Mouse (Mus musculus) brown adipose tissue, adult 24 weeks (tissue): ENCODE measurements around the gene Timm22. TPM values are rescaled to one million over a fixed set of nuclear protein-coding genes. Genes with fewer than 3 reads are reported as not detected.

Source experiments
- H3K27ac ChIP-seq: fragments of 200-500 bp; replicated peaks from 2 replicates; pipeline ENCODE4 v1.5.1; 2012; ENCODE audit warnings: low read depth, mild to moderate bottlenecking, low read length
- H3K4me1 ChIP-seq: fragments of 200-500 bp; 2 replicates; pipeline ENCODE4 v1.6.1; 2012; ENCODE audit warnings: low read length, mixed read lengths; ENCODE audit not compliant: control insufficient read depth, insufficient read depth, insufficient read length
- H3K4me3 ChIP-seq: fragments of 200-500 bp; 2 replicates; pipeline ENCODE4 v1.5.1; 2012; ENCODE audit warnings: low read depth, mild to moderate bottlenecking, low read length, moderate library complexity; ENCODE audit not compliant: insufficient read depth
- polyA plus RNA-seq: library from polyadenylated mRNA; stranded (reverse); fragments of >200 nt; gene quantifications from 2 replicates; pipeline ENCODE4 v1.2.4, GENCODE M21; 2012; ENCODE audit not compliant: missing spikeins, insufficient read depth, insufficient read length

The Timm22 gene
- polyA plus RNA-seq, 1 experiment: 29.2 TPM

DNA sequence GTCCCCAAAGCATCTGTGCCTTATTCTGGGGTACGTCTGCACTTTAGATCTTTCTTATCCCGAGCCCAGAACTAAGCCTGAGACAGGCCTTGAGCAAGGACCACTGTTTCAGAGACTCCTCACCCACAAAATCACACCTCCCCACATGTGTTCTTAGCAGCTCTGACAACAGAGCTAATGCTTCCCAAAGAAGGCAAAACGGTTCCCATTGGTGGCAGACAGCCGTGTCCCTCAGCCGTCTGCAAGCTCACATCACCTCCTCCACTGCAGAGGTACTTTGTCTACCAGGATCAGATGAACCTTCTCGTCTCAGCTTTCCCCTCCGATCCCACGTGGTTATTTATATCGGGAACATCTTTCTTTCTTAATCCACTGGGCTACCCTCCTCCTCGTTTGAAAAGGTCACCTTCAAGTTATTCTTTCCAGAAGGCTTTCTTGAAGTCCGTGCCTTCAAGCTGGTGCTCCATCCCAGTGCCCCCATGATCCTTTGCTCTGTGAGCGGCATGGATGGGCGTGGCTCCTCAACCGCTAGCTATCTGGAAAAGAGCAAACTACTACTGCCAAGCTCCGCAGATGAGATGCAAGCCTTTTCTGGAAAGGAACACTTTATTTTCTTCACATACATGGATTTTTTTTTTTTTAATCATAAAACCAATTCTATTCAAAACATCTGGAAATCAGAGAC lies 25.4 kb upstream of the Timm22 start:
- Histone ChIP-seq H3K27ac (peak overlapping the region; percentile 38), H3K4me3 (no peak overlapping the region), H3K4me1 (peaks cover 10% of the 10 kb centered on the region)

DNA sequence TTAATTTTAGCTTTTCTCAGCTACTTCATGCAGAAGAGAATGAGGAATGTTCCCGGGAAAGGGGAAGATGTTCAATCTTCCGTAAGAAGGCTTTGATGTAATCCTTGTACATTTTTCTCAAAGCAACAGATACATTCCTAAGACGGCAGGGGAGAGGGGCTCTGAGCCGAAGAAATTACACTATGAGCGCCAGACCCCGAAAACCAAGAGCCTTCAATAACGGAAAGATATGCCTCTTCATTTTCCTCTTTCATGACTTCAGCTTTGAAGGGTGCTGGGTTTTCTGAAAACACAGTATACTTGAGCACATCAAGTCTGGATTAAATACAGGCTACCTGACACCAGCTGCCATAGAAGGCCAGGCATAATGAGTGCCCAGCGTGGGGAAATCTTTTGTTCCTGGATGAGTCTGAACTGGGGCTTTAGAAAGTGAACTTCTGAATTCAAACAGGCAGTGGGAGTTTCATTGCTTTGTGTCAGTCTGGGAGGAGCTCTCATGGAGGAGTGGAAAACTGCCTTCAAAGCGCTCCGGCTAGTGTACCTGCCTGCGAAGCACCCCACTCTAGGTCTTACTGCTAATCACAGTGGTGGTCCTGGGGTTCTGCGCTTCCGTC lies 23.9 kb upstream of the Timm22 start:
- Histone ChIP-seq H3K4me3 (no peak overlapping the region), H3K27ac (no peak overlapping the region), H3K4me1 (peaks cover 10% of the 10 kb centered on the region)

DNA sequence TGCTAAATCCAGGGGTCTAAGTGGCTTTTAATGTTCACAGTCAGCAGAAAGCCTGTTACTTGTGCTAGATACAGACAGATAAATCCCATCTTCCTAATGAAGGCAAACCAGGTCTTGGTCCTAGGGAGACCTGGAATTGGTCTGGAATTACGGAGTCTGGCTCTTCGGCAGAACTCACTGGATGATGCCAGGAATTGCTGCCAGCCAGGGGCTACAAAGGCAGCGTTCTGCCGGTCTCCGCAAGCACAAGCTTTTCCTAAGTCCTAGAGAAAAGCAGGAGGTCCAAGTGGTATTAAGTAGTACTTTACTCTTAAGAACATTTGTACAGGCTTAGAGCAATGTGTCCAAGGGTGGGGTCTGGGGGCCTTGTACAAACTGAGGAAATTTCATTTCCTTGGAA lies 22.4 kb upstream of the Timm22 start:
- Histone ChIP-seq H3K27ac (no peak overlapping the region), H3K4me3 (no peak overlapping the region), H3K4me1 (peaks cover 10% of the 10 kb centered on the region)

DNA sequence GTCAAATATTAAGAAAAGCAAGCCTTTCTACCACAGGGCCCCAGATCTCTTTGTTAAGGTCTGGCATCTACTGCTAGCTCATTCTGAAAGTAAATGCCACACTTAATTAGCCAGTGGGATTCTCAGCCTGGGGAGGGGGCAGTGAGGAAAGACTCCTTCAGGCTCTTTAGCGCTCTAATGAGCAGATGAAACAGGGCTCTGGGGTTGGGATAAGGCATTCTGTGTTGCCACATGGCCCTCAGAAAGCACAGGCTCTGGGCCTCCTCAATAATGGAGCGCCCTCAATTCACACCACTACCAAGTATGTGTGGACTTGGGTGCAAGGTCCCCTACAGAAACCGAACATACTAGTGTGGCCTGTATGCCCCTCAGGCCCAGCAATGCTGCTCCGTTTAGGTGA lies 21.7 kb upstream of the Timm22 start:
- Histone ChIP-seq H3K4me3 (no peak overlapping the region), H3K4me1 (peaks cover 10% of the 10 kb centered on the region), H3K27ac (no peak overlapping the region)

DNA sequence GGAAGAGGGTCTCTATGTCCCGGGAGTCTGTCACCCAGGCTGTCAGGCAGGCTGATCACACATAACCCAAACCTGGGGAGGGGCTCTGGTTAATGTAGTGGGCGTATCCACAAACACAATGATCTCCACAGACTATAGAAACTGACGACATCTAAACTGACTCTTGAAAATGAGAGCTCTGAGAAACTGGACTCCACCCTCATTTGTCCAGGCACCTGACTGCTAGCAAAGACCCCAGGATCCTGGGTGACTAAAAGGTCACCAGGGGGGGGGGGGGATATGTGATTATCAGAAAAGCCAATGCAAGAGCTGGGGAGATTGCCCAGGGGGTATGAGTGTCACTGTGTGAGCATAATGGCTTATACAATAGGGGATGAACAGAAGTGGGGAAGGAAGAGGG lies 21.0 kb upstream of the Timm22 start:
- Histone ChIP-seq H3K4me1 (peaks cover 8% of the 10 kb centered on the region; the same call in 1 of the 2 replicates), H3K4me3 (no peak overlapping the region), H3K27ac (no peak overlapping the region)

DNA sequence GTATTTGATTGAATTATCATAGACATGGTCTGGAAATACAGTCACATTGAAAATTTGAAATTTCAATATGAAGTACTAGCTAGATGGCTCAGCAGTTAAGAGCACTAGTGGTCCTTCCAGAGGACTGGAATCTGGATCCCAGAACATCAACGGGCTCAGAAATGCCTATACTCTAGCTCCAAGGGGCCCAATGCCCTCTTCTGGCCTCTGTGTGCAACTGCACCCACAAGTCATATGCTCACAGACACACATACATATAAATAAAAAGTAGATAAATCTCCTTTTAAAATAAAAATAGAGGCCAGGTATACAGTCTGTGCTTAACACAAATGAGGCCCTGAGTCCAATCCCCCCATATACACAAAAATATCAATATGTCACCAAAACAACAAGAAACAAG lies 19.7 kb upstream of the Timm22 start:
- Histone ChIP-seq H3K4me1 (no peaks in the 10 kb centered on the region), H3K4me3 (no peak overlapping the region), H3K27ac (no peak overlapping the region)

DNA sequence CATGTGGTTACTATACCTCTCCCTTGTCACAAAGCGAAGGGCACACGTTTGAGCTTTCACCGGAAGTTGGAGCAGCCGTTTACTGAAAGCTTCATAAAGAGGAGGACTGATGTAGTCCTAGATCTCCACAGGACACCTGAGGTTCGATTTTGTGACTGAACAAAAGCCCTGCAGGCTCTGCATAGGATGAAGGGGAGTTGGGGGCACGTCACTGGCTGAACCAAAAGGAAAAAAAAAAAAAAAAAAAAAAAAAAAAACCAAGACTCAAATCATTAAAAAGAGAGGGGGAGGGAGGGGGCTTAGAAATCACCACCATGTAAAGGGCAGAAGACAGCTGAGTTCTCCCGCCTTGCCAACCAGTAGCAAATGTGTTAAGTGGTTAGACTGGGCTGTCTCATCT lies 18.0 kb upstream of the Timm22 start:
- Histone ChIP-seq H3K27ac (no peak overlapping the region), H3K4me1 (0 out of 2 replicates have a peak, but pooled peaks cover 3% of the 10 kb centered on the region), H3K4me3 (no peak overlapping the region)

DNA sequence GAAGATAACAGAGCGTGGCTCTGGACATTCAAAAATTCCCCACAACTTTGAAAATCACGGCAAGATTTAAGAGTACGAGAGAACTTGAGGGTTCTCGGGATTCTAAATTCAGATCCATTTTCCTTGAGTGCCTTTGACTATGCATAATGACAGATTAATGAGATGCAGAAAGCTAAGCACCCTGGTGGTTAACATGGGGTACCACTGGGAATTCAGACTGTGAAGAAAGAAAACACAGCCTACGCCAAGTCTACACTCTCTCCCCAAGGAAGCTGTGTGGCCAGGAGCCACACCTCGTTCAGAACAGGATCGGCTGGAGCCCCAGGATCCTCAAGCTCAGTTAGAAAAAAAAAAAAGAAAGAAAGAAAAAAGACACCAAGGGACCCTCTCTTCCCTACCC lies 14.2 kb upstream of the Timm22 start:
- Histone ChIP-seq H3K4me1 (peaks cover 9% of the 10 kb centered on the region; the same call in 1 of the 2 replicates), H3K27ac (no peak overlapping the region), H3K4me3 (no peak overlapping the region)

DNA sequence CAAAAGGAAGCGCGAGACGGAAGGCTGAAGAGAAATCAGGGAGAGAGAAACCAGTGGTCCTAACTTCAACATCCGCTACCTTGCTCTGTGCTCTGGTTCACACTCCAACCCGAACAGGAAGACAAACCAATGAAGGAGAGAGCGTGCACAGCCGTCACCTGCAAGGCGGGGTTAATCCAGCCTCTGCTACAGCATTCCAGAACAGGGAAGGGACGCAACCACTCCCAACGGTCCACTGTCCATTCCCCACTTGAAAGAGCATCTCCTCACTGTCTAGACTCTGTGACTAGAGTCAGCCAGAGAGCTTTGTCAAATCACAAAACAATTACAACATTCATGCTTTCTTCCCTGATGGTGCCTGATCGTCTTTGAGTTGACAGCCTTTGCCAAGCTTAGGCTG lies 13.8 kb upstream of the Timm22 start:
- Histone ChIP-seq H3K27ac (no peak overlapping the region), H3K4me3 (no peak overlapping the region), H3K4me1 (peaks cover 9% of the 10 kb centered on the region; the same call in 1 of the 2 replicates)

DNA sequence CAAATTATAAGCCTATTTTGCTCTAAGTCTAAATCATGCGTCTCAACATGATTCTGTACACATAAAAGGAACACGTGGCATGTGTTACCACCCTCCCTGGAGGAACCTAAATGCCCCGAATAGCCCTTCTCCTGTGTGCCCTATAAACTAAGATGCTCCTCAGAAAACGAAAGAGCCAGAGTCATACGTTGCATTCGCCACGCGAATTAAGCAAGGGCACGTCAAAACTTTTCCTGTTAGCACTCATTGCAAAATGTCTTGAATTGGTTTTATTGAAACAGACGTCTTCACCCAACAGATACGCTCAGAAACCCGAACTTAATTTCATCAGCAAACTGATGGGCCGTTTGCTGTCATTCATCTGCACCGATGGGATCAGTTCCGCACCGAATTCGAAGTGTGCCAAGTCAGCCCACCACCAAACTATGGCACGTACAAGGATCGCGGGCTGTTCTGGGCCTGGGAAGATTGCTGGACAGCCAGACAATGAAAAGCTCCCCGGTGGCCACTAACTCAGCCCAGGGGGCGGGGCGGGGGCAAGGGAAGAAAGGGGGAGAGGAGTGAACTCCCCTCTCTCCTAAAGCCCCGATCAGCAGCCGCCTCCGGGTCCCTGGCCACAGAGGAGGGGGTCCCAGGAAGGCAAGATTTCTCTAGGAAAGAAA lies 9.0 kb upstream of the Timm22 start:
- H3K27ac ChIP-seq: peak overlapping the region; percentile 23
- peak overlapping the region; percentile 71 for H3K4me3 ChIP-seq
- H3K4me1 ChIP-seq: peaks cover 9% of the 10 kb centered on the region; the same call in 1 of the 2 replicates

DNA sequence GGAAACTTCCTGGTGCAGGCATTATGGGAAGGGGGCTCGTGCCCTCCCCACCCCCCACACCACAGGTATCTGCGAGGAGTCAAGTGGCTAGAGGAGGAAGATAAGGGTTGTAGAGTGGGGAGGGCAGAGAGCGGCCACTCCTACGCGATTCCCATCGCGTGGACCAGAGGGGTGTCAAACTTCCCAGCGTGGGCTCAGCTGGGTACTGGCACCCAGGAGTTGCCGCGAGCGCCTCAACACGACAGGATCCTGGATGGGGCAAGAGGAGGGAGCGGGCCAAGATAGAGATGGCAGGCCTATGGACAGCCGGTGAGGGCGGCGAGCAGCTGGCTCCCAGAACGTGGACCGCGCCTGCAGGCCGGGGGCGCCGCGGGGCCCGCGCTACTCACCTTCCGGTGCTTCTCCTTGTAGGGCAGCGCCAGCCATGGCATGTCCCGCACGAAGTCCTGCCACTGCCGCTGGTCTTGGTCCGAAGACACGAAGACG lies 8.4 kb upstream of the Timm22 start:
- H3K27ac ChIP-seq: peak overlapping the region; percentile 23
- peaks cover 5% of the 10 kb centered on the region; the same call in 1 of the 2 replicates for H3K4me1 ChIP-seq
- H3K4me3 ChIP-seq: peak overlapping the region; percentile 71

DNA sequence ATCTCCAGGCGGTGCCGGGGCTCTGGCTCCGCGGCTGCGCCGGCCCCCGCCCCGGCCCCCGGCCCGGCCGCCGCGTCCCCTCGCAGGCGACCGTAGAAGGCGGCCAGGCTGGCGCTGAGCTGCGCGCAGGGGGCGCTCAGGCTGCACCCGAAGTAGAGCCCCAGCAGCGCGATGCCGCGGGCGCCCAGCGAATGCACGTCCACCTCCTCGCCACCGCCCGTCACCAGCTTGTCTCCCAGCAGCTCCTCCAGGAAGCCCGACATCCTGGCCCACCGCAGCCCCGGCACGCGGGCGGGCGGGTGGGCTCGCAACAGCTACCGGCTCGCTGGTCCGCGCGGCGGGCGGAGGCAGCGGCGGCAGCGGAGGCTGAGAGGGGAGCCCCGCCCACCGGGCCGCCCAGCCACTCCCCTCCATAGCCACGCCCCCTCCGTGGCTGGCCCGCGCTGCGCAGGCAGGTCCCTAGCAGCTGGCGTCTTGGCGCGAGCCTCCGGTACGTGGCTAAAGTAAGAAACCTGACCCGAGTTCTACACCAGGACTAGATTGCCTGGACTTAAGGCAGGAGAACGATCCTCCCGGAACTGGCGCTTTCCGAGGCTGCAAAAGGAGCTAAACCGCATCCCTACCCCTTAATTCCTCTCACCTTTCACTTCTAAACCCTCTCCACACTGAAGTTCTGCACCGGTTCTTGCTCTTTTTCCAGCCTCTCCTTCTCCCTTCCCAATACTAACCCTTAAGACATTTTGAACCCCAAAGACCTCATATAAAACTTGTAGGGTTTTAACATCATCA lies 7.8 kb upstream of the Timm22 start, which contains the start of gene Nxn:
Nxn (minus strand) TSS at position 343 of the 789 bp plus-strand sequence.
- H3K4me3 ChIP-seq: peak within 1 kb of the TSS; percentile 71
- H3K27ac ChIP-seq: peak within 1 kb of the TSS; percentile 35
- peaks cover 5% of the 10 kb centered on the region; the same call in 1 of the 2 replicates for H3K4me1 ChIP-seq

DNA sequence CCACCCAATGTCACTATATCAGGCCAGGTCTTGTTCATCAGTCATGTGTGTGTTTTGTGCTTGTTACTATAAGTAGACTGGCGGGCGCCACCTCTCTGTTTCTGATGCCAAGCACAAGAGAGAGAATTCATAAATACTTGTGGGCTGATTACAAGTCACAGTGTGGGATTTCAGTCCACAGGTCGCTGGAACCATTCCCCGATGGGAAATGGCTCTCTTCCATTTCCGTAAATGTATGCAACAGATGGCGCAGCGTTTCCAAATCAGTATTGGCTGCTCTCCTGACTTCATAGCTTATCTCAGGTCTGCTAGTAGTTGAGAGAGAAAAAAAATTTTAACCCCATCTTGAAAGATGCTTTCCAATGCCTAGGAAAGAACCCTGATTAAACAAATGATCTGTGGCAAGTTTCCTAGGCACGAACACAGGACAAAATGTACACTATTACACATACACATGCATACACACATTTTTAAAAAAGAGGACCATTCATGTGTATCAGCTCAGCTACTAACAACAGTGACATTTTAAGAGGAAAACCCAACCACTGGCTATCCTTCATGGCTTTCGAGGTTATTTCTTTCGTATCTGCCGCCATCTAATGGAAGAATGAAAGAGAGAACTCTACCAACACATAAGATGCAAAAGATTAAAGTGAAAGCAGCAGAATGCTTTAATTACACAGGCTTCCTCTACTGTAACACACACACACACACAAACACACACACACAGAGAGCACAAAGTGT lies 7.0 kb upstream of the Timm22 start:
- Histone ChIP-seq H3K4me3 (peak overlapping the region; percentile 50), H3K4me1 (peaks cover 5% of the 10 kb centered on the region; the same call in 1 of the 2 replicates), H3K27ac (peak overlapping the region; percentile 35)

DNA sequence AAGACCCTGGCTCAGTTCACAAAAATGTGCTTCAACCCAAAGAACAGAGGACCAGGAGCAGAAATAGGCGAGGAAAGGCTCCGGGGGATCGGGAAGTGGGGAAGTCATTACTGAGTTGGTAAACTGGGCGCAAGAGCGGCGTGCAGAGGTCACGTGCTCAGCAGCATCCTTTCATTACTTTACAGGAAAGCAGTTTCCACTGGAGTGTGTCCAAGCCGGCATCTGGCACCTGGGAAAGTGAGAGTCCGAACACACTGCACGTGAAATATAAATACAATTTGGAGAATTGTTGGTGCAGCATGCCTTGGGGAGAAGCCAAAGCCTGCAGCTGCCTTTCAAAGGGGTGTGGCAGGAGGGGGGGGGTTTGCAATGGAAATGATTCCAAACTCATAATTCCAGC lies 5.4 kb upstream of the Timm22 start:
- no peak overlapping the region for H3K4me3 ChIP-seq
- H3K27ac ChIP-seq: no peak overlapping the region
- no peaks in the 10 kb centered on the region for H3K4me1 ChIP-seq
